Mouse (Mus musculus) regulatory T cell (primary cell): ENCODE results near the gene Akr1c19.
"Not testable (repeated sequence)": the region's sequence is repeated elsewhere in the genome, so short reads cannot be mapped to it uniquely, and the experiment has no call there.

Experiments
- in situ Hi-C: fragments of 300-600 bp; cut with MboI, MseI; formaldehyde crosslinking; loops from one replicate; pipeline ENCODE4 v1.15.1; 2025; ENCODE audit warnings: high pct_unique_total_duplicates

The Akr1c19 gene

GRCm38 (mm10) chr13:4228441-4228840 lies at the start of gene Akr1c19:
Gene Akr1c19, plus strand, starts transcription at chr13:4228700.
- in situ Hi-C loops = no loop called here

DNA sequence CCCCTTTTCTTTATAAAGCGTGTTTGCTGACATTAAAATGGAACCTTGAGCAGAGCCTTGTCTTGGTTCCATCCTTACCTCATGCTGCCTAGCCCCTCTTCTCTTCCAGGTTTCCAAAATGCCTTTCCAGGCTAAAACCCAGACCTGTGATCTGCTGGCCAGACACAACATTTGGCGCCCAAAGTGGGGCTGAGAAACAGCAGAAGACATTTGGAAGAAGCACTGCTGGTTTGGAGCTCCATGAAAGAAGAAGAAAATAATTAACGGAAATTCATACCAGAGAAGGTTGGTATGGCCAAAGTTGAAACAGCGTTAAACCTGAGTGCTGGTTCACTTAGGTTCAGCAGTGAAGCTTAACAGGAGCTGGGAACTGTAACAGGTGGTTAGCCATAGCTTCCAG lies 47.2 kb upstream of the Akr1c19 start:
- in situ Hi-C loops = not testable (repeated sequence)

DNA sequence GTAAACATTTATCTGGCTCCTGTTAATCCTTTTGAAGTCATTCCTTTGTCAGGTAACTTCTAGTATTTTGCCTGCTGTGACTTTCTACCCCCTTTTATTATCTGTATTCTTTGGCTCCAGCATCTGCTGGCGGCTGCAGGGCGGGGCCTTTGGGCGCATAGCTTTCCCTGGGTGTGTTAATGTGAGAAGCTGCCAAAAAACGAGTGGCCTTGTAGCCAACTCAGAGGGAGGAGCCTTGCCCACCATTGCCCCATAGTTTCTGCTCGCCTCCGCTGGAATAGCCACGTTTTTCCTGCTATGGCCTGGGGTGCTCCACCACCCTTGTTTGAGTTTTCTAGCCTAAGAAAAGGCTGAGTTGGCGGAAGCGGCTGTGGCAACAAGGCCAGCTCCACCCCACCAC lies 45.4 kb upstream of the Akr1c19 start:
- in situ Hi-C loops = no loop called here

DNA sequence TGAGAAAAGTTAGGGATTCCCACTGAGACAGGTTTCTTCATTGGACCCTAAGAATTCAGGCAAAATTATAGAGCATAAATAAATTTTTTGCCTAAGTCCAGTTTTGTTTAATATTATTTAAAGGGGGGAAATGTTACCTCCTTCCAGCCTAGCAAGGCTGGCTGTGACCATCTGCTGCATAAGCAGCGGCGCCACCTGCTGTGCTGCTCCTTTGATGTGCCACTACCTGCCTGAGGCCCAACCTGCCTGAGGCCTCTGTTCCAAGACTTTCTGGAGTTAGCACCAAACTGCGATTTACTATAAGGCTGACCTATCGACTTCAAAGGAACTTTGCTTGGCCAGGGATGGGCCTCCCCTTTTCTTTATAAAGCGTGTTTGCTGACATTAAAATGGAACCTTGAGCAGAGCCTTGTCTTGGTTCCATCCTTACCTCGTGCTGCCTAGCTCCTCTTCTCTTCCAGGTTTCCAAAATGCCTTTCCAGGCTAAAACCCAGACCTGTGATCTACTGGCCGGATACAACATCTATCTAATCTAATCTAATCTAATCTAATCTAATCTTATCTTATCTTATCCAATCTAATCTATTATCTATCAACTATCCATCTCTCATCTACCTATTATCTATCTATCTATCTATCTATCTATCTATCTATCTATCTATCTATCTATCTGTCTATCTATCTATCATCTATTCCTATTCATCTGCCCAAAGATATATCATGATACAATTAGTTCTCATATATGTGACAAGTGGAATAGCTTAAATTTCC lies 41.7 kb upstream of the Akr1c19 start:
- in situ Hi-C loops = not testable (repeated sequence)

GRCm38 (mm10) chr13:4188174-4188573 lies 40.3 kb upstream of the Akr1c19 start:
- in situ Hi-C loops = no loop called here

DNA sequence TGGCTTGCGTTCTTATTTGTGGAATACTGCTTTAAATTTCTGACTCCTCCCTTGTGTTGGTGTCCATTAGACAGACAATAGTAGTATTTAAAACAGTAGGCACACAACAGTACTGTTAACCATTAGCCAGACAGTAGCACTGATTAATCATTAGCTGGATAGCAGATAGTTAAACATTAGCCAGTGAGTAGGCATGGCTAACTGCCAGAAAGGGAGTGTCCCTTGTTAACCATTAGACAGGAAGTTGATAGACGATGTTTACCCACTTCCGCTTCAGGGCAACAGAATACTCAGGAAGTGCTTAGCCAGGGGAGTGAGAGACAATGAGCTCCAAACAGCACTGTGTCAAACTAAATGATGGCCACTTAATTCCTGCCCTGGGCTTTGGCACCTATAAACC lies 37.6 kb upstream of the Akr1c19 start, which contains the start of gene Akr1c13:
Gene Akr1c13 (plus strand): TSS at position 247 of the 400 bp plus-strand sequence.
- in situ Hi-C loops = no loop called here

GRCm38 (mm10) chr13:4192511-4192910 lies 36.0 kb upstream of the Akr1c19 start:
- in situ Hi-C loops = no loop called here

- in situ Hi-C loops = no loop called here
These were observed 22.2 kb upstream of the Akr1c19 start for GRCm38 (mm10) chr13:4206147-4206903.

DNA sequence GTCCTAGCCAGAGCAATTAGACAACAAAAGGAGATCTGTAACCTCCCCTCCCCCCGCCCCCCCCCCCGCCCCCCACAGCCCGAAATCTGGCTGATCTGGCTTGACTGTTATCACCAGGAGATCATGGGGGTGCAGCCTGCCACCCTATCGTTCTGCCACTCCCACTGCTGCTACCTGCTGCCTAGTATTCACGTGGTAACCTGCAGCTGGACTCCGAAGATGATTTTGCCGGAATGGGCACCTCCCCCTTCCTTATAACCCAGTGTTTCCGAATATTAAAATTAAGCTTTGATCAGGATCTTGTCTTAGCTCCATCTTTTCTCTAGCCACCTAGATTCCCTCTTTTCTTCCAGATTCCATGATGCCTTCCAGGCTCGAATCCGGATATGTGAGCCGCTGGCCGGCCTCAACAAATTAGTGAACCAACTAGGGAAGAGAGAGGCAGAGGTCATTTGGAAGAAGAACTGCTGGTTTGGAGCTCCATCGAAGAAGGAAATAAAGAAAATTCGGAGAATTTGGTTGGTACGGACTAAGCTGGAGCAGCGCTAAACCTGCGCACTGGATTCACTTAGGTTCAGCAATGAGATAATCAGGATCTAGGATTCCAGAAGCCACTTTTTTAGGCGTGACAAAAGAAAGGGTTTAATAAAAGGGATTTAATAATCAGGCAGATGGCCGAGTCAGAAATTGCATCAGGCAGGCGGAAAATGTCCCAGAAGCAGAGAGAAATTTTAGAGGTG lies 16.8 kb upstream of the Akr1c19 start:
- in situ Hi-C loops = no loop called here

DNA sequence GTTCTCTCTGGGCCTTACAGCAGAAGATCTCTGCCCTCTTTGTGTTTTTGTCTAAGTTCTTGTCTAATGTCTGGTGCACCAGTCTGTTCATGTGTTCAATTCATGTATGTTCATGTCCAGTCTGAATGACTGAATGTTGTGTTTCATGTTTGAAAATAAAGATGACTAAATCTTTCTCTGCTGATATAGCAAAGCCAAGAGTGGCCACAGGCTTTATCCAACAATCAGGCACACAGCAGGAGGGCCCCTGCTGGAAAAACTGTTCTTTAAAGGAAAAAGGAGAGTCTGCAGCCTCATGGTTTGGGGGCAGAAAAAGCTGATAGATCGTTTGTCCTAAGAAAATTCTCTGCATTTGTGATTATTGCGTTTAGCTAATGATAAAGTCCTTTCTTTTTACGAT lies 16.2 kb upstream of the Akr1c19 start:
- in situ Hi-C loops = no loop called here

- in situ Hi-C loops = not testable (repeated sequence)
These were observed 13.0 kb upstream of the Akr1c19 start for GRCm38 (mm10) chr13:4215496-4215895.

DNA sequence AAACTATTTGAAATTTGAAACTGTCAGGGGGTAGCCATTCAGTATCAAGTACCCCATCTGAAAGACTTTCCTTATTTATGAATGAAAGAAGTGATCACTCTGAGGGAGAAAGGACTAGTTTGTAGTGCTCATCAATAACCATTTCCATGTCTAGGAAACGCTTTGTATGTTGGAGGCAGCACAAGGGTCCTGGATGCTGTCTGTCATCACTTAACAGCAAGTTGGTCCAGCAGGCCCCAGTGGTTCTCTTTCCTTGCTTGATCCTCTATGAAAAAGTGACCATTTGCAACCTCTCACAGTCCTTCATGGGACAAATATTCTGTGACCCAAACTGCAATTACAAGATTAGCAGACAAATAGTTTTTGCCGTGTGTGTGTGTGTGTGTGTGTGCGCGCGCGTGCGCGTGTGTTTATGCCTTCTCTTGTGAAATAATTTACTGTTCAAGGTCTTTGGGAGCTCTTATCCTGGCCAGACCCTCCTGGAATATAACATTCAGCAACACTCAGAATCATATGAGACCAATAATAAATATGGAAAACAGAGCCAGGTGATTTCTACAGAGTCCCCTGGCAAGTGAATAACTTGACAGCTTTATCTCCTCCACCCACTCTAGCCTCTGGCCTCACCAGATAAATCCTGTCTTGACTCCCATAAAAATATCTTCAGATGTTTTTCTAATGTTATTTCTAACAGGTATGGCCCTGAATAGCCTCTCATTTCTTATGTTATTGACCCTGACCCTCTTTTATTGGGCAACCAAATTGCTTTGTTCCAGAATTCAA lies 2.5 kb downstream of the Akr1c19 start:
- in situ Hi-C loops = no loop called here

GRCm38 (mm10) chr13:4233135-4233534 lies 4.6 kb downstream of the Akr1c19 start:
- in situ Hi-C loops = no loop called here

DNA sequence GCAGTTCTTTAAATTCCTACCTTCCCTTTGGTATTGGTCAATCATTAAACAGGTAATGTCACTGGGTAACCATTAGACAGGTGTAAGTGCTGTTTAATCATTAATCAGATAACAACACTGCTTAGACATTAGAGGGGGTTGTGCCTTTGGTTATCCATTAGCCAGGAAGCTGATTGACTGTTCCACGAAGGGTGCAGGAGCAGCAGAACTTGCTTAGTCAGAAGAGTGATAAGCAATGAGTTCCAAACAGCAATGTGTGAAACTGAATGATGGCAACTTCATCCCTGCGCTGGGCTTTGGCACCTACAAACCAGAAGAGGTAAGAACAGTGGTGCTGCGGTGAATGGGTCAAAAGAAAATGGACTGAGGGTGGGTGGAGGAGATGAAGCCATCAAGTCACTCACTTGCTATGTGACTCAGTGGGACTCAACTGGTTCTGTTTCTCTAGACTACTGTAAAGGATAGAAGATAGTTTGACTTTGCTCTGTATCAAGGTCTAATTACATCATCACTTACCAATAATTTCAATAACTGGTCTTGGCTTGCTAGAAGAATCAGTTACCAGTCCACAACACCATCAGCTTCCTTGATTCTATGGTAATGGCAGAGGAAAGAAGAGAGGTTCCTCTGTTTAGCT lies 5.2 kb downstream of the Akr1c19 start:
- in situ Hi-C loops = no loop called here

DNA sequence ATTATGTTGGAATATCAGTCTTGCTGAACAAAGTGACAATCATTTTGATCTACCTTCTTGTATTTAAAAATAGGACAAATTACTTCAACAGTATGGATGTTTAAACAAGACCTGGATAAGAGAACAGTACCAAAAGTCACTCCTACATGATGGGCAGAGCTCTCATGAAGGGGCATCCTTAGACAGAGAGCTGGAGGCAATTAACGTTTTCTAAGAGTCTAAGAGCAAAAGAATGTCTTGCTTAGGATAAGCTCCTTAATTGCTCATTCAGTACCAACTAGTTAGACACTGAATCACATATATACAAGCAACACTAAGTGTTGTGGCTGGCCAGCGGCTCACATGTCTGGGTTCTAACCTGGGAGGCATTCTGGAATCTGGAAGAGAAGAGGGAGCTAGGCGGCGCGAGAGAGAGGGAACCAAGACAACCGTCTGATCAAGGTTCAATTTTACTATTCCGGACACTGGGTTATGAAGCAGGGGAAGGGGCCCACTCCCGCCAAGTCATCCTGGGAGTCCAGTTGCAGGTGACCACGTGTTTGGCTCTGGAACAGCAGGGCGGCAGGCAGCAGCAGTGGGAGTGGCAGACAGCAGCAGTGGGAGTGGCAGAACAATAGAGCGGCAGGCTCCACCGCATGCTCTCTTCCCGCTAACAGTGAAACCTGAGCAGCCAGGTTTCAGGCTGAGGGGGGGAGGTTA lies 16.5 kb downstream of the Akr1c19 start:
- in situ Hi-C loops = no loop called here

GRCm38 (mm10) chr13:4249347-4249746 lies 20.8 kb downstream of the Akr1c19 start:
- in situ Hi-C loops = no loop called here

DNA sequence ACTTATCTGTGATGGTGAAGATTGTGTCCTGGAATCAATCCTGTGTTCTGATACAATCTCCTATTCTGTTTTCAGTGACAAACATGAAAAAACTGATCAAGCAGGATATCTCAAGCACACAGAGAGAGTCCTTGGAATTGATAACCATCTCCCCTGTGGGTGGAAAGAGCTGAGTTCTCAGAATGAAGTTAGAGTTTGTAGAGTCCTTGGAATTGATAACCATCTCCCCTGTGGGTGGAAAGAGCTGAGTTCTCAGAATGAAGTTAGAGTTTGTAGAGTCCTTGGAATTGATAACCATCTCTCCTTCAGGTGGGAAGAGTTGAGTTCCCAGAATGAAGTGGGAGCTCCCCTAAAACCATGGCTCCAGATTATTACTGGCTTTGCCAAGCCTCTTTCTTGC lies 28.4 kb downstream of the Akr1c19 start:
- in situ Hi-C loops = not testable (repeated sequence)

- in situ Hi-C loops = no loop called here
These were observed 28.8 kb downstream of the Akr1c19 start for GRCm38 (mm10) chr13:4257349-4257748.

DNA sequence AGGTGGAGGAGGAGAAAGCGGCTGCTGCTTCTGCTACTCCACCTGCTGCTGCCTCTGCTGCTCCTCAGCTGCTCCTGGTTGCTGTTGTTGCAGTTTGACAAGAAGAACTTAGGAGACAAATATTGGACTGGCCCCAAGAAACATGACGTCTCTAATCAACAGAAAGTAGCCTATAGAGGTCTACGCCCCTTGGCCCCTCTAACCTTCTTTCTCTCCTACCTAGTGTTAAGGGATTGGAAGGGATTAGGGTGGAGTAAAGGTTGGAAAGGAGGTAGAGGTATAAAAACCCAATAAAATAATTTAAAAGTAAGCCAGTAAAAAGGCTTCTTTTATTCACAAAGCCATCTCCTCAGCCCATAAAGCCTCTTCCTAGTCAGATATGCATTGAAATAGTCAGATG lies 36.1 kb downstream of the Akr1c19 start:
- in situ Hi-C loops = no loop called here

- in situ Hi-C loops = no loop called here
These were observed 36.5 kb downstream of the Akr1c19 start for GRCm38 (mm10) chr13:4265047-4265446.
